Mouse (Mus musculus): ENCODE results near the gene Kcnh7. TPM values are rescaled to one million over a fixed set of nuclear protein-coding genes. Genes with fewer than 3 reads are reported as not detected.

Gene Kcnh7
- polyA plus RNA-seq, 1 experiment from 2014 or later: 0.38 TPM

DNA sequence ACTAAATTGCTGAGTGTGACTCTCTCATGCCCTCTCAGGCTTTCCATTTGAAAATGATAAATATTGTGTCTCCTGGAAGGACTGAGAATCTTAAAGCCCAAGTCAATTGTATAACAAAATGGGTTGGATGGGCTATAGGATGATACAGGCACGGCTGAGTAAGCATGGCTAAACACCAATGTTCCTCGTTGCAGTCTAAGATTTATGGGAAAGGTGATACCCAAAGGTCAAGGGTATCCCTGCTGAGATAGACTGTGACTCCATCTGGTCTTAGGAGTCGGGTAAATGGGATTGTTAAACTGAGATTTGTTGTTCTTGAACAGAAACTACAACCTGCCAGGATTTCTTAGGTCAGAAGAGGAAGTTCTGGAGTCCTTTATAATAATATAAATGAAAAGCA is 256.0 kb downstream of the Kcnh7 start:
- DNase-seq (ENCODE audit: low spot score): no peak
- Histone ChIP-seq H3K27me3 (ENCODE audit: control insufficient read depth, insufficient read depth, low read length) (no peaks in the 10 kb centered on the region), H3K9me3 (replicated peaks; ENCODE audit: control insufficient read depth, low read length) (no peaks in the 10 kb centered on the region), H3K4me1 (ENCODE audit: control insufficient read depth, insufficient read depth, low read length) (no peaks in the 10 kb centered on the region), H3K4me2 (ENCODE audit: low read depth, low read length) (no peak overlapping the region), H3K9ac (replicated peaks; ENCODE audit: low read length) (no peak overlapping the region), H3K27ac (replicated peaks; ENCODE audit: low read depth, low read length) (no peak overlapping the region), H3K36me3 (replicated peaks; ENCODE audit: control insufficient read depth, insufficient read depth, low read depth, low read length) (no peaks in the 10 kb centered on the region), H3K4me3 (ENCODE audit: low read depth, low read length) (no peak overlapping the region)
- no peak for ATAC-seq (replicated peaks; ENCODE audit: insufficient number of reproducible peaks, low FRiP score, low TSS enrichment, low read depth)
- 62% methylated on average over 3 of the region's 3 CpGs for WGBS

DNA sequence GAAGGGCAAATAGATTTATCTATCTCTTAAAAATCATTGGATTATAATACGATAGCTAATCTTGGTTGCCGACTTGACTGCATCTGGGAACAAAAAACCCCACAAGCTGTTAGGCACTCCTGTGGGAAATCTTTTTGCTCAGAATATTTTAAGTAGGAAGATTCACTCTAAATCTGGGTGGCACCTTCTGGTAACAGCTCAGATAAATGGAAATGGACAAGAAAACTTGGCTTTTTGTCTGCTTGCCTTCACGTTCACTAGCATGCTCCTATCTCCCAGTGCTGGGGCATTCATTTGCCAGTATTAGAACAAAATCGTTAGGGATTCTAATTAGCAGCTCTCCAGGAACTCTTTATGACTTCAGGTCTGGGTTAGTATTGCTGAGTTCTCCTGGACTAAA is 260.3 kb downstream of the Kcnh7 start:
- Histone ChIP-seq H3K27me3 (ENCODE audit: control insufficient read depth, insufficient read depth, low read length) (no peaks in the 10 kb centered on the region), H3K36me3 (replicated peaks; ENCODE audit: control insufficient read depth, insufficient read depth, low read depth, low read length) (no peaks in the 10 kb centered on the region), H3K4me2 (ENCODE audit: low read depth, low read length) (no peak overlapping the region), H3K9me3 (replicated peaks; ENCODE audit: control insufficient read depth, low read length) (no peaks in the 10 kb centered on the region), H3K4me3 (ENCODE audit: low read depth, low read length) (no peak overlapping the region), H3K4me1 (ENCODE audit: control insufficient read depth, insufficient read depth, low read length) (no peaks in the 10 kb centered on the region), H3K27ac (replicated peaks; ENCODE audit: low read depth, low read length) (no peak overlapping the region), H3K9ac (replicated peaks; ENCODE audit: low read length) (no peak overlapping the region)
- 78% methylated on average over 4 of the region's 4 CpGs for WGBS
- ATAC-seq (replicated peaks; ENCODE audit: insufficient number of reproducible peaks, low FRiP score, low TSS enrichment, low read depth): no peak
- DNase-seq (ENCODE audit: low spot score): no peak

DNA sequence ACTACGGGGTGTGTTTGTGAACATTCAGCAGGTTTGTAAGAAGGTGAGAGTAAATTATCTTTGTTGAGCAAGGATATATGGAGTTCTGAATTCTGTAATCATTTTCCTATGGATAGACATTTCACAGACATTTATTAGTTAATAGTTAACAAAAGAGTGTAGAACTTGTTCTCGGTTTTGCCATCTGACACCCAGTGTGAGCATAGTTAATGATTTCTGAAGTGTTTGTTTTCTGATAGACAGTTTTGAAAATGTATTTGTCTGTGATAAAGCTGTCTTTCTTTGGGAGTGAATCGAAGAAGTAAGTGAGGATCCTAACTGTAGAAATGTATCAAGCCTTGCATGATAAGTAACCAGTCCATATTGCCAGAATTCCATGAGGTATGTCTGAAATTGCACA is 276.4 kb downstream of the Kcnh7 start:
- H3K27ac ChIP-seq (replicated peaks; ENCODE audit: low read depth, low read length): no peak overlapping the region
- no peaks in the 10 kb centered on the region for H3K9me3 ChIP-seq (replicated peaks; ENCODE audit: control insufficient read depth, low read length)
- H3K4me2 ChIP-seq (ENCODE audit: low read depth, low read length): no peak overlapping the region
- H3K9ac ChIP-seq (replicated peaks; ENCODE audit: low read length): no peak overlapping the region
- no peaks in the 10 kb centered on the region for H3K27me3 ChIP-seq (ENCODE audit: control insufficient read depth, insufficient read depth, low read length)
- H3K36me3 ChIP-seq (replicated peaks; ENCODE audit: control insufficient read depth, insufficient read depth, low read depth, low read length): no peaks in the 10 kb centered on the region
- no peak overlapping the region for H3K4me3 ChIP-seq (ENCODE audit: low read depth, low read length)
- 83% methylated on average over 3 of the region's 3 CpGs for WGBS
- no peak for ATAC-seq (replicated peaks; ENCODE audit: insufficient number of reproducible peaks, low FRiP score, low TSS enrichment, low read depth)
- DNase-seq (ENCODE audit: low spot score): no peak
- no peaks in the 10 kb centered on the region for H3K4me1 ChIP-seq (ENCODE audit: control insufficient read depth, insufficient read depth, low read length)

GRCm38 (mm10) chr2:62902363-62903353 is 281.4 kb downstream of the Kcnh7 start:
- H3K27ac ChIP-seq (replicated peaks; ENCODE audit: low read depth, low read length): no peak overlapping the region
- H3K4me3 ChIP-seq (ENCODE audit: low read depth, low read length): no peak overlapping the region
- H3K9ac ChIP-seq (replicated peaks; ENCODE audit: low read length): no peak overlapping the region
- no peaks in the 10 kb centered on the region for H3K27me3 ChIP-seq (ENCODE audit: control insufficient read depth, insufficient read depth, low read length)
- no peaks in the 10 kb centered on the region for H3K36me3 ChIP-seq (replicated peaks; ENCODE audit: control insufficient read depth, insufficient read depth, low read depth, low read length)
- DNase-seq (ENCODE audit: low spot score) (no peak), ATAC-seq (replicated peaks; ENCODE audit: insufficient number of reproducible peaks, low FRiP score, low TSS enrichment, low read depth) (no peak)
- H3K4me2 ChIP-seq (ENCODE audit: low read depth, low read length): no peak overlapping the region
- H3K9me3 ChIP-seq (replicated peaks; ENCODE audit: control insufficient read depth, low read length): no peaks in the 10 kb centered on the region
- H3K4me1 ChIP-seq (ENCODE audit: control insufficient read depth, insufficient read depth, low read length): no peaks in the 10 kb centered on the region
- WGBS: 75% methylated on average over 1 of the region's 1 CpGs

GRCm38 (mm10) chr2:62878763-62879162 is 305.3 kb downstream of the Kcnh7 start:
- 79% methylated on average over 4 of the region's 4 CpGs for WGBS
- Histone ChIP-seq H3K36me3 (replicated peaks; ENCODE audit: control insufficient read depth, insufficient read depth, low read depth, low read length) (no peaks in the 10 kb centered on the region), H3K27ac (replicated peaks; ENCODE audit: low read depth, low read length) (no peak overlapping the region), H3K9me3 (replicated peaks; ENCODE audit: control insufficient read depth, low read length) (no peaks in the 10 kb centered on the region), H3K4me2 (ENCODE audit: low read depth, low read length) (no peak overlapping the region), H3K4me1 (ENCODE audit: control insufficient read depth, insufficient read depth, low read length) (no peaks in the 10 kb centered on the region), H3K4me3 (ENCODE audit: low read depth, low read length) (no peak overlapping the region), H3K9ac (replicated peaks; ENCODE audit: low read length) (no peak overlapping the region), H3K27me3 (ENCODE audit: control insufficient read depth, insufficient read depth, low read length) (no peaks in the 10 kb centered on the region)
- DNase-seq (ENCODE audit: low spot score) (no peak), ATAC-seq (replicated peaks; ENCODE audit: insufficient number of reproducible peaks, low FRiP score, low TSS enrichment, low read depth) (no peak)

DNA sequence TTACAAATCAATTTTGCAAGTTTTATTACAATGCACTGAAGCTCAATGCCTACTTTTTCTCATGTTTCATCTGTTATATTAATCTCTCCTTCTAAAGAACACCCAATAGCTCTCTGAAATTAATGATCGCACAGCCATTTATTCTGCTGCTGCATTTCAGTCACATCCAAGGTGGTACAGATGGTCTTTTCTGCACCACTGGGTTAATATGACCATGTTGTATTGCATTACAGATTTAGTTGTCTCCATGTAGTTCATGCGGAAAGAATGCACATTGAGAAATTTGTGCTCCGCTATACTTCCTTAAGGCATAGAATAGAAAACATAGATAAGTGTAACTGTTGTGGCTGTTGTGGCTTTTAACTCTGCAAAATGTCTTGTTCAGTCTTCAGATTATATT is 328.7 kb downstream of the Kcnh7 start:
- ATAC-seq (replicated peaks; ENCODE audit: insufficient number of reproducible peaks, low FRiP score, low TSS enrichment, low read depth) (no peak), DNase-seq (ENCODE audit: low spot score) (no peak)
- no peak overlapping the region for H3K4me3 ChIP-seq (ENCODE audit: low read depth, low read length)
- H3K27ac ChIP-seq (replicated peaks; ENCODE audit: low read depth, low read length): no peak overlapping the region
- 94% methylated on average over 3 of the region's 3 CpGs for WGBS
- no peaks in the 10 kb centered on the region for H3K9me3 ChIP-seq (replicated peaks; ENCODE audit: control insufficient read depth, low read length)
- H3K27me3 ChIP-seq (ENCODE audit: control insufficient read depth, insufficient read depth, low read length): no peaks in the 10 kb centered on the region
- no peak overlapping the region for H3K9ac ChIP-seq (replicated peaks; ENCODE audit: low read length)
- no peaks in the 10 kb centered on the region for H3K4me1 ChIP-seq (ENCODE audit: control insufficient read depth, insufficient read depth, low read length)
- no peak overlapping the region for H3K4me2 ChIP-seq (ENCODE audit: low read depth, low read length)
- H3K36me3 ChIP-seq (replicated peaks; ENCODE audit: control insufficient read depth, insufficient read depth, low read depth, low read length): no peaks in the 10 kb centered on the region

DNA sequence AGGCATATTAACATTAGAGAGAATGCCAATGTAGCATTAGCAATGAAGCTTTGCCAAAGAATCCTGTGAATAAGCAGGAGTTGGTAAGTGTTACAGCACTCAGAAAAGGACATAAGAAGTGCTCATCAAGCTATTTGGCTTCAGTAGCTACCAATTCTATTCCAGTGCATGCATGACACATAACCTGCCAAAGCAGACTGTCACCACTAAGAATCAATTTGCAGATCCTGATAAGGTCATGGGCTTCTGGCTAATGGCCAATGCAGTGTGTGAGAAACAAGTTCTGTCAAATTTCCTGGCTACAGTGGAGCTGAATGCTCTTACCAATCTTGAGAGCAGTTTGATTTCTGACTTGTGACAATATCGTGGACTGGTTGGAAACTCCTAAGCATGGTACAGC is 341.5 kb downstream of the Kcnh7 start:
- Histone ChIP-seq H3K9ac (replicated peaks; ENCODE audit: low read length) (no peak overlapping the region), H3K27ac (replicated peaks; ENCODE audit: low read depth, low read length) (no peak overlapping the region), H3K36me3 (replicated peaks; ENCODE audit: control insufficient read depth, insufficient read depth, low read depth, low read length) (no peaks in the 10 kb centered on the region), H3K9me3 (replicated peaks; ENCODE audit: control insufficient read depth, low read length) (no peaks in the 10 kb centered on the region), H3K4me2 (ENCODE audit: low read depth, low read length) (no peak overlapping the region), H3K4me1 (ENCODE audit: control insufficient read depth, insufficient read depth, low read length) (no peaks in the 10 kb centered on the region), H3K27me3 (ENCODE audit: control insufficient read depth, insufficient read depth, low read length) (no peaks in the 10 kb centered on the region), H3K4me3 (ENCODE audit: low read depth, low read length) (no peak overlapping the region)
- WGBS: 91% methylated on average over 1 of the region's 1 CpGs
- DNase-seq (ENCODE audit: low spot score) (no peak), ATAC-seq (replicated peaks; ENCODE audit: insufficient number of reproducible peaks, low FRiP score, low TSS enrichment, low read depth) (no peak)

GRCm38 (mm10) chr2:62834261-62834660 is 349.8 kb downstream of the Kcnh7 start:
- no peaks in the 10 kb centered on the region for H3K9me3 ChIP-seq (replicated peaks; ENCODE audit: control insufficient read depth, low read length)
- no peak overlapping the region for H3K4me2 ChIP-seq (ENCODE audit: low read depth, low read length)
- no peak overlapping the region for H3K9ac ChIP-seq (replicated peaks; ENCODE audit: low read length)
- H3K27me3 ChIP-seq (ENCODE audit: control insufficient read depth, insufficient read depth, low read length): no peaks in the 10 kb centered on the region
- H3K4me1 ChIP-seq (ENCODE audit: control insufficient read depth, insufficient read depth, low read length): no peaks in the 10 kb centered on the region
- H3K27ac ChIP-seq (replicated peaks; ENCODE audit: low read depth, low read length): no peak overlapping the region
- DNase-seq (ENCODE audit: low spot score) (no peak), ATAC-seq (replicated peaks; ENCODE audit: insufficient number of reproducible peaks, low FRiP score, low TSS enrichment, low read depth) (no peak)
- WGBS: 85% methylated on average over 1 of the region's 1 CpGs
- no peak overlapping the region for H3K4me3 ChIP-seq (ENCODE audit: low read depth, low read length)
- H3K36me3 ChIP-seq (replicated peaks; ENCODE audit: control insufficient read depth, insufficient read depth, low read depth, low read length): no peaks in the 10 kb centered on the region
